Mouse (Mus musculus): ENCODE data around the gene Evl. TPM values are rescaled to one million over a fixed set of nuclear protein-coding genes. Genes with fewer than 3 reads are reported as not detected.

Evl gene
- polyA plus RNA-seq, 1 experiment from 2014 or later, result 60.2 TPM

GRCm38 (mm10) chr12:108668606-108669235 is 114.2 kb downstream of the Evl start:
- Histone ChIP-seq H3K4me3 (no peak overlapping the region), H3K27ac (replicated peaks) (no peak overlapping the region), H3K36me3 (replicated peaks) (peaks cover 91% of the 10 kb centered on the region), H3K27me3 (replicated peaks; ENCODE audit: low read depth, poor library complexity, severe bottlenecking) (no peaks in the 10 kb centered on the region), H3K9me3 (no peaks in the 10 kb centered on the region), H3K4me1 (0 out of 2 replicates have a peak, but pooled peaks cover 3% of the 10 kb centered on the region)
- DNase-seq (ENCODE audit: low spot score), result no peak
- WGBS, result 87% methylated on average over 8 of the region's 8 CpGs

- peaks cover 90% of the 10 kb centered on the region for H3K36me3 ChIP-seq (replicated peaks)
- H3K27me3 ChIP-seq (replicated peaks; ENCODE audit: low read depth, poor library complexity, severe bottlenecking), result no peaks in the 10 kb centered on the region
- DNase-seq (ENCODE audit: low spot score), result no peak
- H3K9me3 ChIP-seq, result no peaks in the 10 kb centered on the region
- H3K27ac ChIP-seq (replicated peaks), result no peak overlapping the region
- H3K4me1 ChIP-seq, result 0 out of 2 replicates have a peak, but pooled peaks cover 1% of the 10 kb centered on the region
- no peak overlapping the region for H3K4me3 ChIP-seq
- WGBS, result 85% methylated on average over 2 of the region's 2 CpGs
Measured at GRCm38 (mm10) chr12:108671541-108671940, 117.0 kb downstream of the Evl start.

GRCm38 (mm10) chr12:108672908-108673307 is 118.4 kb downstream of the Evl start:
- Histone ChIP-seq H3K4me1 (no peaks in the 10 kb centered on the region), H3K36me3 (replicated peaks) (peaks cover 93% of the 10 kb centered on the region), H3K9me3 (no peaks in the 10 kb centered on the region), H3K27ac (replicated peaks) (no peak overlapping the region), H3K4me3 (no peak overlapping the region), H3K27me3 (replicated peaks; ENCODE audit: low read depth, poor library complexity, severe bottlenecking) (no peaks in the 10 kb centered on the region)
- DNase-seq (ENCODE audit: low spot score), result no peak
- 89% methylated on average over 4 of the region's 4 CpGs for WGBS

GRCm38 (mm10) chr12:108673546-108673945 is 119.0 kb downstream of the Evl start:
- WGBS, result 83% methylated on average over 3 of the region's 3 CpGs
- Histone ChIP-seq H3K4me3 (no peak overlapping the region), H3K4me1 (no peaks in the 10 kb centered on the region), H3K9me3 (no peaks in the 10 kb centered on the region), H3K27ac (replicated peaks) (no peak overlapping the region), H3K36me3 (replicated peaks) (peaks cover 93% of the 10 kb centered on the region), H3K27me3 (replicated peaks; ENCODE audit: low read depth, poor library complexity, severe bottlenecking) (no peaks in the 10 kb centered on the region)
- DNase-seq (ENCODE audit: low spot score), result no peak

- Histone ChIP-seq H3K9me3 (no peaks in the 10 kb centered on the region), H3K27me3 (replicated peaks; ENCODE audit: low read depth, poor library complexity, severe bottlenecking) (no peaks in the 10 kb centered on the region), H3K4me1 (no peaks in the 10 kb centered on the region), H3K36me3 (replicated peaks) (peaks cover 96% of the 10 kb centered on the region), H3K4me3 (no peak overlapping the region), H3K27ac (replicated peaks) (no peak overlapping the region)
- WGBS, result 89% methylated on average over 4 of the region's 4 CpGs
- DNase-seq (ENCODE audit: low spot score), result no peak
Measured at GRCm38 (mm10) chr12:108674502-108674901, 120.0 kb downstream of the Evl start.

- no peak overlapping the region for H3K27ac ChIP-seq (replicated peaks)
- H3K36me3 ChIP-seq (replicated peaks), result peaks cover 96% of the 10 kb centered on the region
- H3K4me3 ChIP-seq, result no peak overlapping the region
- H3K4me1 ChIP-seq, result no peaks in the 10 kb centered on the region
- no peak for DNase-seq (ENCODE audit: low spot score)
- 95% methylated on average over 2 of the region's 2 CpGs for WGBS
- no peaks in the 10 kb centered on the region for H3K9me3 ChIP-seq
- no peaks in the 10 kb centered on the region for H3K27me3 ChIP-seq (replicated peaks; ENCODE audit: low read depth, poor library complexity, severe bottlenecking)
Measured at GRCm38 (mm10) chr12:108674916-108675315, 120.4 kb downstream of the Evl start.

- Histone ChIP-seq H3K4me3 (no peak overlapping the region), H3K36me3 (replicated peaks) (peaks cover 94% of the 10 kb centered on the region), H3K4me1 (no peaks in the 10 kb centered on the region), H3K27me3 (replicated peaks; ENCODE audit: low read depth, poor library complexity, severe bottlenecking) (no peaks in the 10 kb centered on the region), H3K27ac (replicated peaks) (no peak overlapping the region), H3K9me3 (no peaks in the 10 kb centered on the region)
- no peak for DNase-seq (ENCODE audit: low spot score)
- WGBS, result 88% methylated on average over 8 of the region's 8 CpGs
Measured at GRCm38 (mm10) chr12:108675614-108676401, 121.3 kb downstream of the Evl start.

GRCm38 (mm10) chr12:108677116-108677515 is 122.6 kb downstream of the Evl start:
- Histone ChIP-seq H3K4me3 (no peak overlapping the region), H3K27ac (replicated peaks) (no peak overlapping the region), H3K9me3 (no peaks in the 10 kb centered on the region), H3K4me1 (no peaks in the 10 kb centered on the region), H3K27me3 (replicated peaks; ENCODE audit: low read depth, poor library complexity, severe bottlenecking) (no peaks in the 10 kb centered on the region), H3K36me3 (replicated peaks) (peaks cover 94% of the 10 kb centered on the region)
- 90% methylated on average over 5 of the region's 5 CpGs for WGBS
- no peak for DNase-seq (ENCODE audit: low spot score)

GRCm38 (mm10) chr12:108678366-108678765 is 123.8 kb downstream of the Evl start:
- H3K27ac ChIP-seq (replicated peaks), result no peak overlapping the region
- H3K9me3 ChIP-seq, result no peaks in the 10 kb centered on the region
- DNase-seq (ENCODE audit: low spot score), result no peak
- H3K27me3 ChIP-seq (replicated peaks; ENCODE audit: low read depth, poor library complexity, severe bottlenecking), result no peaks in the 10 kb centered on the region
- H3K4me1 ChIP-seq, result no peaks in the 10 kb centered on the region
- 88% methylated on average over 4 of the region's 4 CpGs for WGBS
- no peak overlapping the region for H3K4me3 ChIP-seq
- H3K36me3 ChIP-seq (replicated peaks), result peaks cover 96% of the 10 kb centered on the region

- Histone ChIP-seq H3K4me1 (no peaks in the 10 kb centered on the region), H3K36me3 (replicated peaks) (peaks cover 96% of the 10 kb centered on the region)
- WGBS, result 91% methylated on average over 8 of the region's 8 CpGs
Measured at GRCm38 (mm10) chr12:108680861-108681260, 126.3 kb downstream of the Evl start.

GRCm38 (mm10) chr12:108682240-108683023 is 127.9 kb downstream of the Evl start:
- WGBS, result 93% methylated on average over 13 of the region's 13 CpGs
- Histone ChIP-seq H3K4me3 (no peak overlapping the region), H3K9me3 (no peaks in the 10 kb centered on the region), H3K36me3 (replicated peaks) (peaks cover 96% of the 10 kb centered on the region), H3K27me3 (replicated peaks; ENCODE audit: low read depth, poor library complexity, severe bottlenecking) (no peaks in the 10 kb centered on the region), H3K27ac (replicated peaks) (no peak overlapping the region), H3K4me1 (no peaks in the 10 kb centered on the region)
- DNase-seq (ENCODE audit: low spot score), result no peak

More at GRCm38 (mm10) chr12:108680861-108681260, 126.3 kb downstream of the Evl start:
- H3K4me3 ChIP-seq, result no peak overlapping the region
- no peaks in the 10 kb centered on the region for H3K27me3 ChIP-seq (replicated peaks; ENCODE audit: low read depth, poor library complexity, severe bottlenecking)
- no peak for DNase-seq (ENCODE audit: low spot score)
- no peak overlapping the region for H3K27ac ChIP-seq (replicated peaks)
- no peaks in the 10 kb centered on the region for H3K9me3 ChIP-seq

GRCm38 (mm10) chr12:108686463-108686862 is 131.9 kb downstream of the Evl start:
- WGBS, result 81% methylated on average over 6 of the region's 6 CpGs
- H3K9me3 ChIP-seq, result no peaks in the 10 kb centered on the region
- H3K4me3 ChIP-seq, result no peak overlapping the region
- peaks cover 3% of the 10 kb centered on the region; the same call in 1 of the 2 replicates for H3K4me1 ChIP-seq
- peaks cover 98% of the 10 kb centered on the region for H3K36me3 ChIP-seq (replicated peaks)
- no peak for DNase-seq (ENCODE audit: low spot score)
- no peaks in the 10 kb centered on the region for H3K27me3 ChIP-seq (replicated peaks; ENCODE audit: low read depth, poor library complexity, severe bottlenecking)
- no peak overlapping the region for H3K27ac ChIP-seq (replicated peaks)

Data from embryonic facial prominence, embryonic 10.5 days (tissue).